Mouse (Mus musculus) heart, adult 2 months (tissue): ENCODE results near the gene Vmn2r89.

Source experiments
- CTCF ChIP-seq: fragments of 200-600 bp; IDR thresholded peaks from 2 replicates; pipeline ENCODE4 v1.8.1; 2022; ENCODE audit warnings: antibody characterized with exemption, mild to moderate bottlenecking, moderate library complexity
- EP300 ChIP-seq: fragments of 200-500 bp; IDR thresholded peaks from 2 replicates; pipeline ENCODE4 v1.6.1; 2011; ENCODE audit warnings: low read depth, low read length, control low read depth; ENCODE audit not compliant: insufficient read depth

- no peak for TF ChIP-seq CTCF
- no peak for TF ChIP-seq EP300
Observed at GRCm38 (mm10) chr14:51497958-51498357, 46.3 kb downstream of the Vmn2r89 start.
